Mouse (Mus musculus): Measurements from ENCODE around the gene Gm10190. TPM values are rescaled to one million over a fixed set of nuclear protein-coding genes. Genes with fewer than 3 reads are reported as not detected.
A peak's percentile ranks its signal among the peaks of the same experiment; 100 is the strongest.
"Not testable (repeated sequence)": the region's sequence is repeated elsewhere in the genome, so short reads cannot be mapped to it uniquely, and the experiment has no call there.

The Gm10190 gene
- total RNA-seq (2022), result 1 to 10 TPM in 1 of 4 experiments, not detected in 3; 1.4 TPM

DNA sequence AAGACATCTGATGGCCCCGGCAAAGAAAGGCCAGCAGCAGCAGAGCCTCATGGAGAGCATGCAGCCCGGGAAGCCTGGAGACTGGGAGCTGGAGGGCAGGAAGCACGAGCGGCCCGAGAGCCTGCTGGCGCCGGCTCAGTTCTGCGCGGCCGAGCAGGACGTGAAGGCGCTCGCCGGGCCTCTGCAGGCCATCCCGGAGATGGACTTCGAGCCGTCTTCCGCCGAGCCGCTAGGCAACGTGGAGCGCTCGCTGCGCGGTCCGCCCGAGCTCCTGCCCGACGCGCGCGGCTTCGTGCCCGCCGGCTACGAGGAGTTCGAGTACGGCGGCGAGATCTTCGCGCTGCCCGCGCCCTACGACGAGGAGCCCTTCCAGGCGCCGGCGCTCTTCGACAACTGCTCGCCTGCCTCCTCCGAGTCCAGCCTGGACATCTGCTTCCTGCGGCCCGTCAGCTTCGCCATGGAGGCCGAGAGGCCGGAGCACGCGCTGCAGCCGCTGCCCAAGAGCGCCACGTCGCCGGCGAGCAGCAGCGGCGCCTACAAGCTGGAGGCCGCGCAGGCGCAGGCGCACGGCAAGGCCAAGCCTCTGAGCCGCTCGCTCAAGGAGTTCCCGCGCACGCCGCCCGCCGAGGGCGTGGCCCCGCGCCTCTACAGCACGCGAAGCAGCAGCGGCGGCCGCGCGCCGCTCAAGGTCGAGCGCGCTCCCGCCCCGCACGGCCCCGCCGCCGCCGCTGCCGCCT is at the start of gene Gm10190:
Gene Gm10190, minus strand, starts transcription at position 553 of the 737 bp plus-strand sequence.
- DNase-seq (ENCODE audit: low spot score in 2 of 2), result peak; percentile 67 to 90

DNA sequence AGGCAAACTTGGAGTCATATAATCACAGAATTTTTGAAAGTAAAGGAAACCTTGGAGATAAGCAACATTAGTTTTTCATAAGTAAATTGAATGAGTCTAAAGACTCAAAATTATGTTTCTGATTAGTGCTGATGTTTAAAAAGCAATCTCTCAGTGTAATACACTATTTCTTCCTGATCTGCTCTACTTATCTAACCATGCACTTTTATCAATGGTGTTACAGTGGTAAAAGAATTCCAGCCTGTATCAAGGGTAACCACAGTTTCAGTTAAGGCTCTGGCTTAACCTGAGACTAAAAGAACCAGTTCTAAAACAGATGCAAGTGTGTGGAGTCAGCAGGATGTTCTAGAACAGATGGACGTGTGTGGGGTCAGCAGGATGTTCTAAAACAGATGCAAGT is 47.7 kb upstream of the Gm10190 start:
- no peak for DNase-seq (ENCODE audit: low spot score in 2 of 2)

DNA sequence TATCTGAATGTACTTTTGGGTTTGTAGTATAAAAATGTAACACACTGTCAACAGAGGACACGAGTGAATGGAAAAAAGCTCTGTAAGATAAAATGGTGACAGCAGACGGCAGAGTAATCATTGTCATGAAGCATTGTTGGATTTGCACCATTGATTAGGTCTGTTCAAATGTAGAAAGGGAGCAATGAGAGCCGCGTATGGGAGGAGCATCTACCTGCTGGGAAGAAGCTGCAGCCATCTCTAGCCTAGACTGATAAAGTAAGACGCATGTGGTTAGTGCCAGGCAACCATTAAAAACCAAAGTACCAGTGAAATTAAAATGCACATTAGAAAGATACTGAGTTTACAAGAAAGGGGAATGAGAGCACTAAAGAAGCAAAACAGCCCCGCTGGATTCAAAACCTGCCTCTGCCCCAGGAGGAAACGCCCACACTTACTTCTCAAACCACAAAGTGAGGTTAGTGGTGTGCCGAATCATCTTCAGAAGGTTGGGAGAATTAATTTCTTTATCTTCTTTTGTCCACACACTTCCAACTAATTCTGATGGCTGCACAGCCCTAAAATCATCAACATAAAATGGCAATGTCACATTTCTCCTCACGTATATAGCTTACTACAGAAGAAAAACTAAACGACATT is 45.4 kb upstream of the Gm10190 start:
- DNase-seq (ENCODE audit: low spot score in 2 of 2), result no peak

DNA sequence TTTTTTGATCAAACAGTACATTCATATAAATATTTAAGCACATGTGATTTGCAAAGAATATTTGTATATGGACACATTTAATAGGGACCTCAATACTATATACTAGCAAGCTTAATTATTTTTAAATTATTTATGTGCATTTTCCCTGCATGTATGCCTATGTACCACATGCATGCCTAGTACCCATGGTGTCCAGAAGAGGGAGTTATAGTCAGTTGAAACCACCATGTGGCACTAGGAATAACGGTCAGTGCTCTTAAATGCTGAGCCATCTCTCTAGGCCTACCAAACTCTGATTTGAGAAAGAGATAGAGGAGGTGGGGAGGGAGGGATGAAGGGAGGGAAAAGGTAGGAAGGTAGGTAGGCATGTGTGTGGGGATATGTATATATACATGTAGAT is 37.8 kb upstream of the Gm10190 start:
- DNase-seq (ENCODE audit: low spot score in 2 of 2), result no peak

DNA sequence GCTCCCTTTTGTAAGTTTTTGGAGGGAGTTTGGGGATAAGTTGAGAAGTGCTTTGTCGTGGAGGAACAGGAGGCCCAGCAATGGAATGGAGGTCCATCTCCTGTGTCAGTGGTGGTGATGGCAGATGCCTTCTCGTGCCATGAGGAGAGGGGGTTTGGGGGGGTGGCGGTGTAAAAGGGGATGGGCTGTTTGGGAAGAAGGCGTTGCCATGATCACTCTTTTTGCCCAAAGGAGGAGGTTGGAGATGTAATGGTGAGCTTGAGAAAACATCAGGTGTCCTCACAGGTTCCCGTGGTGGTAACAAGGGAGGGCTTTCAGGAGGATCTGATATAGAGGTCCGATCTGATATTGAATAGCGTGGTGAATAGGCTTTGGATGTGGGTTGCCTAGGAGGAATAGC is 24.9 kb upstream of the Gm10190 start:
- no peak for DNase-seq (ENCODE audit: low spot score in 2 of 2)

DNA sequence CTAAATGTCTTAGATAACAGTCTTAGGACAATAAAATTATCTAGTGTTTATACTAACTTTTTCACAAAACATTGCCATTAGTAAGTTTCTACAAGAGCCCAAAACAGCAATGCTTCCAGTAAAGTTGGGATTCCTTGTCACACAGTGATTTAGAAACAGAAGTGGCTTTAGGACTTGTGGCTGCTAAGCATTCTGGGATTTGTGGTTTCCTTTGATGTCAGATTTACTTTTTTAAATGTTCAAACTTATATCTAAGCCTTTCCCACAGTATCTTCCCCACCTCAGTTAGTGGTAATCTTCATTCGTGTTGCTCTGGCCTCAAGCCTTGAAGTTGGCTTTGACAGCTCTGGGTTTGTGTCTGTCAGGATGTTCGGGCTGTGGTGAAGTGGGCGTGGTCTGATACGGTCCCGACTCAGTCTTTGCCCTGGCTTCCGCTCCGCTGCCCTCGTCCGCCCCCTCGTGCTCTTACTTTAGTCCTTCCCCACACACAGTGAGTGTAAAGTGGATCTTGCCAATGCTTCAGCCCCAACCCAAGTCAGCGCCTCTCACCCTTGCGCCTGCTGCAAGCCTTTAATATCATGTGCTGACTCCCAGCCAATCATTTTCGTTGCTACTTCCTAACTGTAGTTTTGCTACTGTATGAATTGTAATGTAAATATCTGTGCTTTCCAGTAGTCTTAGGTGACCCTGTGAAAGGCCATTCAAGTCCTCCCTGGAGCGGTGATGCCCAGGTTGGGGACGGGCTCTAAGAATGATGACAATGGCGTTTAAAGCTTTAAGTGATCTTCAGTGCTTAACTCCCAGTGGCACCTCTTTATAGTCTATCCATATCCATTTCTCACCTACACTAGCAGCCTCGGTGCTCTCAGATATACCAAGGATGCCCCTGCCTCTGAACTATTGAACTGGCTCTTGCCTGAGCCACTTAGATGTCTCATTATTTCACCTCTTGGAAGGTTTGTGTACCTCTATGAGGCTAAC is 18.4 kb upstream of the Gm10190 start:
- no peak for DNase-seq (ENCODE audit: low spot score in 2 of 2)

DNA sequence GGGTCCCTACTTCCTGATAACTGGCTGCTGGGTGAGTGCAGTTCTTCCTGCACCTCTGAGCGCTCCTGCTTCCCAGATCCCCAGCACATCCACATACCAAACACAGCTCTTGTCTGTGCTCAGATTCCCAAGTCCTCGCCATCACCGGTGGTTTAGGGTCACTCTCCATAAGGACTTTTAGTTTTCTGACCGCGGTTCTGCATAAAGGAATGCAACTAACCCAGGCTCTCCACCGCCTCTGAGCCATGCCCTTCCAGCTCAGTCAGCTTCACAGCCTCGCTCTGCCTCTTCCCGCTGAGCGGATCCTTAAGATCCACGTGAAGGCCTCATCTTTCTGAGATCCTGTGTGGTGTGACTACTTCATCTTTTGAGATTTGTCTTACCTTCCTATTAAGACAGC is 16.7 kb upstream of the Gm10190 start:
- DNase-seq (ENCODE audit: low spot score in 2 of 2), result no peak

DNA sequence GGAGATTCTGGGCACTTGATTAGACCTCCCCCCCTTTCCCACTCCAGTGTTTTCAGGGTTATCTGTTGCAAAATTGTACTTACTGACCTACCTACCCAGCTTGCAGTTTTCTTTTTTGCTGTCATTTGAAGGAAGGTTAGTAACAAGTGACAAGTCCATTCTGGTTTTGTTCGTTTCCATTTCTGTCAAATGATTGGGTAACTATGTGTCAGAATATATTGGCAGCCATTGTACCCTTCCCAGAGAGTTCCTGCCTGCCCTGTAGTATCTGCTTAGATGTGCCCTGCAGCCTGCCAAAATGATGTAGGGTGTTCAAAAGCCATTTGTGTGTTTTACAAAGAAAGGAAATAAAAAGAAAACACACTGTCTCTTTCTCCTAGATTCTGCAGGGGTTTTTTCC is 12.3 kb upstream of the Gm10190 start:
- DNase-seq (ENCODE audit: low spot score in 2 of 2), result no peak

DNA sequence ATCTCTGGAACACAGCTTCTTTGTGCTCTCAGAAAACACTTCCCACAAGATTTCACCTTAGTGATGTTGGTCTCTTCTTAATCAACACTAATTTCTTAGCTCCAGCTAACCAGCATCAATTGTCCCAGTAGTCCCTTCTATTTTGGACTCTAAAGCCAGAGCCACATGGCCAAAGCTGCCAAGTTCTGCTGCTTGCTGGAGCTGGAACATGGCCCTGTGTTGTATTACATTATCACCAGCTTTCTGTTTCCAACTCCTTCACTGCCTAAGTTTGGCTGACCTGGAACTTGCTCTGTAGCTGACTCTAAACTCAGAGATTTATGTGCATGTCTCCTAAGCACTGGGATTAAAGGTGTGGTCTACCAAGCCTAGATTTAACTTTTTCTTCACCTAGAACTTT is 5.0 kb upstream of the Gm10190 start:
- not testable (repeated sequence) for DNase-seq (ENCODE audit: low spot score in 2 of 2)

DNA sequence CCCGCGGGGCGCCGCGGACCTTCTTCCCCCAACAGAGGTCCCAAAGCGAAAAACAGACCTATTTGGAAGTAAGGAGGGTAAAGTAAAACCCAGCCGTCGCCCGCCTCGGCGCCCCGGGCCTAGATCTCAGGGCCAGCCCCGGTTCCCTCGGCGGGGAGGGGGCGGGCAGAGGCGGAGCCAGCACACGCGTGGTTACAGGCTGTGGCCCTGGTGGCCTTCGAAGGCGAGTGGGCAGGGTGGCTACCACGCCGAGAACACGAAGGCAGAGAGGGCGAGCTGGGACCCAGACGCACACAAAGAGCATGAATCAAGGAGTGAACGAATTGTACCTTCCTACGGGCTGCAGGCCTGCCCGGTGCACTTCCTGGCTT is 370 bp upstream of the Gm10190 start:
- DNase-seq (ENCODE audit: low spot score in 2 of 2), result no peak

DNA sequence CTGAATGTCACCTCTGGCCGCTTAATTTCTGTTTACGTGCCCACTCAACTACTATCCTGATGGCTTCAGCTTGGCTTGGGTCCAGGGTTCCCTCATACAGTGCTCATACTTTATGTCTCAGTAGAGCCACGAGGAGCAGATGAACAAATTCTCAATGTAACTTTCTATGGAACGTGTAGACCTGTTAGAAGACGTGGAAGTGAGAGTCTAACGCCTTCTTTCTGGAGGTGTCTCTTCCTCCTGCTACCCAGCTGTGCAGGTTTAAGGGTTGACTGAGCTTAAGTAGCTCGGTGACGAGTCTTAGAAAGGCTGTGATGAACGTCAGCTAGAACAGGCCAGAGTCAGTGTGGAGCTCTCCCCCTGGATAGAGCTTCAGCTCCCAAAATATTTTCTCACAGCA is 4.7 kb downstream of the Gm10190 start:
- no peak for DNase-seq (ENCODE audit: low spot score in 2 of 2)

DNA sequence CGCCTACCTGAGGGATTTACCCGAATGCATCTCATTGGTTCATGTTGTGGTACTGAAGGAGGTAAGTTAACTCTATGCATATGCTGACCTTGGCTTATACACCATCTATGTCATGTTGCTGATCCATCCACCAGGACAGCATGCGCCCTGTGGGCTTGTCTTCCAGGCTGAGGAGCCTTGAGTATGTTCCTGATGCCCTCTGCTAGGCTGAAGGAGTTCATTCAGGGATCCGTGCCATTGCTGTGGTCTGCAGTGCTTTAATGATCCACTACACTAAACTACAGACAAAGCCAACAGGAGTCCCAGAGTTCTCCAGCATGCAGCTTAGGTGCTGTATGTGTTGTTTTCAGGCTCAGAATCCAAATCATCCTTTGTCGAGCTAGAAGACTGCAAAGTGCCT is 6.1 kb downstream of the Gm10190 start:
- no peak for DNase-seq (ENCODE audit: low spot score in 2 of 2)

DNA sequence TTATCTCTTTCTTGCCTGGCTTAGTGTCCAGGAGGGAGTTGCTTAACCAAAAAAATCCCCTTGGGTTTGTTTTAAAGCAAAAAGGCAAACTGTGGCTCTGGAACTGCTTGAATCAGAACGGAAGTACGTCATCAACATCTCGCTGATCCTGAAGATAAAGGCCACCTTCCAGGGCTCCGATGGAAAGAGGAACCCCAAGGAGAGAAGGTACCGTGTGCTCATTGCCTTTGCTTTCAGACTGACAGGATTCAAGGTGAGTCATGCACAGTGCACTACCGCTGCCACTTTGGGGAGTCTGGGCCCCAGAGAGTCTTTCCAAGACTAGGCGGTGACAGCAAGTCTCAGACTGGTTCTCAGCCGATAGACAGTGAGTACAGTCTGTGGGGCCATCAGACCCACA is 13.1 kb downstream of the Gm10190 start:
- DNase-seq (ENCODE audit: low spot score in 2 of 2), result no peak

DNA sequence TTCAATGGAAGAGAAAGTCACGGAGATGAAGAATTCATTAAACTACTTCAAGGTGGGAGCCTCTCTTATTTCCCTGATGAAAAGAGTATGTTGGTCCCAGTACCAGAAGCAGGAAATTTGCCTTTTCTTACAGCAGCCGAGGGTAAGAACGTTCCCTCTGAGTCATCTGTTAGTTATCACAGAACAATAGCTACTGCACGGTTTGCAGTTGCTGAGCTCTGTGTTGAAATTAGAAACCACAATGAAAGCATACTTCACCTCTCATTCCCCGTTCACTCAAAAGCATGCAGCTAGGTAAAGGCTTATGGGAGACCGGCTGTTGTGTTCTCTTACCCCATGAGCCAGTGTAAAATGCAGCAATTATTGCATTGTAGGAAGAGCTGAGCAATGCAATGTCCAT is 26.1 kb downstream of the Gm10190 start:
- no peak for DNase-seq (ENCODE audit: low spot score in 2 of 2)

DNA sequence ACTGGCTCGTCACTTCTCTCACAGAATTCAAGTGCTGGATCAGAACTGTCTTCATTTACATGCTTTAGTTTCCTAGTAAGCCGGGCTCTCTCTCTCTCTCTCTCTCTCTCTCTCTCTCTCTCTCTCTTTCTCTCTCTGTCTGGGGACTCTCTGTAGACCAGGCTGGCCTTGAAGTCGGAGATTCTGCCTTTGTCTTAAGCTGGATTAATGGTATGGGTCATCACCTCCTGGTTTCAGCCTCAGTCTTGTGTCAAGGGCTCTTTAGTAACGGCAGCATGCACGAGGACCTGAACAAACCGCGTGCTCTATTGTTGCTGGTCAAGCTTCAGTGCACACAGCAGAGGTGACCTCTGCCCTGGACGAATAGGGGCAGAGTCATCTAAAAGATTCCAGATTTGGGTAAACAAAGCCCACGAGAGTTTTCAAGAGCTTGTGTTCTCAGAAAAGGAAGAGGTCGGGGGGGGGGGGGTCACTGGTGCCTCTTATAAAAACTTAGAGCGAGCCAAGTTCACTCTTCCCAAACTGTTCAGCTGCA is 26.7 kb downstream of the Gm10190 start:
- DNase-seq (ENCODE audit: low spot score in 2 of 2), result no peak

DNA sequence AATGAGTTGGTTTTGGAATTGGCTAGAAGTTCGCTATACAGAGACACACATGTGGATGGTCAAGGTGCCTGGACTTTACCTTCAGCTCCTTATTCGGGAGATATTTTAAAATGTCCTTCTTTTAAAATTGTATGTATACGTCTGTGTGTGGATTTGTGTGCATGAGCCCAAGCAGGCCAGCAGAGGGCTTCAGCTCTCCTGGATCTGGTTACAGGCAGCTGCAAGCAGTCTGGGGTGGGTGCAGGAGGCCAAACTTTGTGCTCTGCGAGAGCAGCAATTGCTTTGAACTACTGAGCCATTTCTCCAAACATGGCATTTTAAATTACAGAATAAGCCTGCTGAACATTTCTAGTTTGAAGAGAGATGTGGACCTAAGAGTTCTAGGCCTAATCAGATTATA is 28.1 kb downstream of the Gm10190 start:
- no peak for DNase-seq (ENCODE audit: low spot score in 2 of 2)

DNA sequence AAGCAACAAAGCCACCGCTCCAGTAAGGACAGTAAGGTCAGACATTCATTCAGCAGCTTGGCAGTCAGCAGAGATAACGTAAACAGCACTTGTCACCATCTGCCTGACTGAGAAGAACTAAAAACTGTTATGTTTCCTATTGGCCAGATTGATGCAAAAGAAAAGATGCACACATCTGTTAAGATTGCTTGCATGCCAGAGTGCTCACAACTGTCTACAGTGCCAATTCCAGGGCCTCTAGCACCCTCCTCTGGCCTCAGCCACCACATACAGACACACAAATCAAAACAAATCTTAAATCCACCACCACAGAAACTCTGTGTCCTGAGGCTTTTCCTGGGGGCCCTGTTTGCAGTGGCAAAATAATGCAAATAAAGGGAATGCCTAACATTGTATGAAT is 41.0 kb downstream of the Gm10190 start:
- no peak for DNase-seq (ENCODE audit: low spot score in 2 of 2)

DNA sequence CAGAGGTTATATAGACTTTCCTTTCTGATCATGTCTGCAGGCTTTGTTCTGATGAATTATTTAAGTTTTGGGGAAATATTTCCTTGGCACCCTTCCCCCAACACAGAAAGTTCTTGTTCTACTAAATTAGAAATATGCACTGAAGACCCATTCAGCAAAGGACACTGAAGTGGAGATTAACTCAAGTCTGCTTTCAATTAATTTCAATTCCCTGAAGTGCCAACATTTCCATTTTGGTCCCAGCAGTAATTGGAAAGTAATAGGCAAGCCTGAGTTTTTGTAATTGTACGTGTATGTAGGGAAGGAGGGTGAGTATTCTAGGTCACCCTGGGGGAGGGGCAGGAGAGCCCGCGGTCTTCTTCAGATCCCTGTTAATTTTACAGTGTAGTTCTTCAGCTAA is 46.9 kb downstream of the Gm10190 start:
- DNase-seq (ENCODE audit: low spot score in 2 of 2), result no peak

DNA sequence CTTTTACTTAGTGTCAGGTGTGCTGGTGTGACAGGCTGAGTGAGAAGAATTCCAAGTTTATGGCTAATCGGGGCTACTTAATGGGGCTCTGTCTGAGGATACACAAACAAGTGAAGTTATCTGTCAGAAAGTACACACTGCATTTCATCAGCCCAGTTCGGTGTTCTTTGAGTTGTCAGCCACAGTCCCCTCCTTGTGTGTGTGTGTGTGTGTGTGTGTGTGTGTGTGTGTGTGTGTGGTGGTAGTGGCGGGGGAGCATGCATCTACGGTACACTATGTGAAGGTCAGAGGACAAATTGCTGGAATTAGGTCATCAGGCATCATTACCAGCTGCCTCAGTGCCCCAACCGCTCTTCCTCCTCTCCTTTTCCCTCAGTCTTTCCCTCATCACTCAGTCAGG is 47.9 kb downstream of the Gm10190 start:
- DNase-seq (ENCODE audit: low spot score in 2 of 2), result no peak

DNA sequence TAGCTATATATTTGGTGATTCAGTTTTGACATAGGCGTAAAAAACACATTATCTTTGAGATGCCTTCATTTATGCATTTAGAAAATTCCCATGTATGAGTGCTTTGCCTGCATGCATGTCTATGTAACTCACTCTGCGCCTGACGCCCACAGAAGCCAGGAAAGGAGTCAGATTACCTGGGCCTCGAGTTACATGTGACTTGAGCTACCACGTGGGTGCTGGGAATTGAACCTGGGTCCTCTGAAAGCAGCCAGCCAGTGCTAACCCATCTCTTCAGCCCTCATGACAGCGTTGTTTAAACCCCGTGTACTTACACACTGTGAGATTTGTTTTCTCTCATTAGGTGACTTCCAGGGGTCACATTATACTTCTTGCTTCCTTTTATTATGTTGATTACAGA is 48.8 kb downstream of the Gm10190 start:
- no peak for DNase-seq (ENCODE audit: low spot score in 2 of 2)

DNA sequence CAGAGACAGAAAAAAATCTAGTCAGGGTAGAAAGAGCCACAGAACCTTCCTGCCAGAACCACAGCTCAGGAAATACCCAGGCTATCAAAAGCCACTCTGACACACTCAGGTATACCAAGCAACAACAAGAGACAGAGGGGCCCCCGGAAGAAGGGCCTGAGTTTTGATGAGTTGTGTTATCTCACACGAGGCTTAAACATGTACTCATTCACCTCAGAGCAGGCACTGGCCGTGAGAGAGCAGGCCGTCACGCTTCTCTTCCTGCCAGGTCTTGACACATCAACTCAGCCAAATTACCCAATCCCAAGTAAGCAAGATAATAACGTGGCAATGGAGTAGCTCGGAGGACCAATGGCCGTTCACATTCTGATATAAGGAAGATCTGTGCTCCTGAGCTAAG is 49.7 kb downstream of the Gm10190 start:
- no peak for DNase-seq (ENCODE audit: low spot score in 2 of 2)
